Mouse (Mus musculus) liver, adult 2 months (tissue): ENCODE measurements around the gene Tceal5. TPM values are rescaled to one million over a fixed set of nuclear protein-coding genes. Genes with fewer than 3 reads are reported as not detected.

Experiments
- DNase-seq: peaks from one replicate; pipeline ENCODE4 v3.0.0-alpha.2; 2011; ENCODE audit warnings: low read depth, low spot score; ENCODE audit errors: extremely low read depth
- H3K27ac ChIP-seq: fragments of 200-500 bp; replicated peaks from 2 replicates; pipeline ENCODE4 v1.5.1; 2012; ENCODE audit warnings: low read depth, mild to moderate bottlenecking, control low read depth, inconsistent platforms, low read length; ENCODE audit not compliant: insufficient read depth
- H3K27me3 ChIP-seq: fragments of 200-500 bp; 2 replicates; pipeline ENCODE4 v1.6.1; 2012; ENCODE audit warnings: mild to moderate bottlenecking, moderate library complexity, low read length, inconsistent platforms; ENCODE audit not compliant: control insufficient read depth, insufficient read depth
- H3K36me3 ChIP-seq: fragments of 200-500 bp; 2 replicates; pipeline ENCODE4 v1.6.1; 2012; ENCODE audit warnings: low read length, inconsistent platforms; ENCODE audit not compliant: control insufficient read depth, insufficient read depth
- H3K4me1 ChIP-seq: fragments of 200-500 bp; 2 replicates; pipeline ENCODE4 v1.6.1; 2011; ENCODE audit warnings: low read length; ENCODE audit not compliant: control insufficient read depth, insufficient read depth
- H3K4me3 ChIP-seq: fragments of 200-500 bp; 2 replicates; pipeline ENCODE4 v1.5.1; 2011; ENCODE audit warnings: low read depth, mild to moderate bottlenecking, control low read depth, low read length, moderate library complexity; ENCODE audit not compliant: insufficient read depth
- H3K79me2 ChIP-seq: fragments of 200-500 bp; 2 replicates; pipeline ENCODE4 v1.6.1; 2012; ENCODE audit warnings: inconsistent platforms, mild to moderate bottlenecking, low read length, moderate library complexity; ENCODE audit not compliant: control insufficient read depth, insufficient read depth
- H3K9ac ChIP-seq: fragments of 200-500 bp; 2 replicates; pipeline ENCODE4 v1.6.1; 2012; ENCODE audit warnings: low read depth, mild to moderate bottlenecking, control low read depth, inconsistent platforms, low read length
- CTCF ChIP-seq: fragments of 200-500 bp; IDR thresholded peaks from 2 replicates; pipeline ENCODE4 v1.5.1; 2011; ENCODE audit warnings: low read depth, low read length, control low read depth
- POLR2A ChIP-seq: fragments of 200-500 bp; IDR thresholded peaks from 2 replicates; pipeline ENCODE4 v1.6.1; 2011; ENCODE audit warnings: low read length, control low read depth; ENCODE audit not compliant: insufficient read depth; ENCODE audit errors: extremely low read depth
- WGBS: fragments of 180-500 bp; shearing (Covaris S2); methylation state at CpG from one replicate; pipeline ENCODE4 v1.1.7; 2018; 5-methylcytosine and 5-hydroxymethylcytosine counted together
- polyA plus RNA-seq: library from polyadenylated mRNA; depleted of rRNA; stranded (reverse); fragments of >200 nt; gene quantifications from 2 replicates; pipeline ENCODE4 v1.2.3, GENCODE M21; 2012
- total RNA-seq: library from RNA; depleted of rRNA; stranded (reverse); fragments of >200 nt; gene quantifications from 2 replicates; pipeline ENCODE4 v1.2.3, GENCODE M21; 2014

Gene Tceal5
- total and polyA plus RNA-seq, 2 experiments, result 0.18 TPM; not detected in 1

DNA sequence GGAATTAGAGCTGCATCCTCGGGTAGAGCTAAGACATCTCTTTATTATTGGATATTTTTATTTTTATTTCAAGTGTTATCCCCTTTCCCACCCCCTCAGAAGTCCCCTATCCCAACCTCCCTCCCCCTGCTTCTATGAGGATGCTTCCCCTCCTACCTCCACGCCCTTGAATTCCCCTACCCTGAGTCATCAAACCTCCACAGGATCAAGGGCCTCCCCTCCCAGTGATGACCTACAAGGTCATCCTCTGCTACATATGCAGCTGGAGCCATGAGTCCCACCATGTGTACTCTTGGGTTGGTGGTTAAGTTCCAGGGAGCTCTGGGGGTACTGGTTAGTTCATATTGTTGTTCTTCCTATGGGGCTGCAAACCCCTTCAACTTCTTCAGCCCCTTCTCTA is 9.7 kb upstream of the Tceal5 start:
- TF ChIP-seq POLR2A (no peak), CTCF (no peak)
- H3K27me3 ChIP-seq, result no peaks in the 10 kb centered on the region
- no peaks in the 10 kb centered on the region for H3K79me2 ChIP-seq
- H3K9ac ChIP-seq, result no peak overlapping the region
- H3K27ac ChIP-seq, result no peak overlapping the region
- no peaks in the 10 kb centered on the region for H3K36me3 ChIP-seq
- H3K4me3 ChIP-seq, result no peak overlapping the region
- DNase-seq, result no peak
- no peaks in the 10 kb centered on the region for H3K4me1 ChIP-seq
- 79% methylated on average over 2 of the region's 2 CpGs for WGBS

GRCm38 (mm10) chrX:136204406-136204805 is 730 bp upstream of the Tceal5 start:
- H3K27ac ChIP-seq, result no peak overlapping the region
- no peak overlapping the region for H3K4me3 ChIP-seq
- peak; percentile 12 for DNase-seq
- no peak overlapping the region for H3K9ac ChIP-seq
- no peaks in the 10 kb centered on the region for H3K79me2 ChIP-seq
- 31% methylated on average over 6 of the region's 6 CpGs for WGBS
- peaks cover 4% of the 10 kb centered on the region; the same call in 1 of the 2 replicates for H3K4me1 ChIP-seq
- no peak for TF ChIP-seq POLR2A
- no peak for TF ChIP-seq CTCF
- H3K27me3 ChIP-seq, result no peaks in the 10 kb centered on the region
- H3K36me3 ChIP-seq, result no peaks in the 10 kb centered on the region

DNA sequence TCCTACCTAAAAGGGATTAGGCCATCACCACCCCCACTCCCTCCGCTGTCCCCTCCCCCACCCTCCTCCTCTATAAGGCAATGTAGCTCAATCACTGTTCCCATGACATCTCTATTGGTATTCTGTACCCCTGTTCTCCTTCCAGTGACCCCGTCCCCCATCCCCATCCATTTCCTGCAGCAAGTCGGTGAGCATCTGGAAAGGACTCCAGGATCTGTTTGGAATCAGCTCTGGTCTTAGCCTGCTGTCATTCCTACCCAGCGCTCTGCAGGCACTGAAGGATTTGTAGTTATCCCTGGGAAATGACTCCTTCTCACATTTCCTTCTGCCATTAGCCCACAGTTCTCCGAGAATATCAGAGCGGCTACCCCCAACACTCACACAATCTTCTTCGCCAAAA is 419 bp downstream of the Tceal5 start:
- H3K27ac ChIP-seq, result no peak overlapping the region
- no peak overlapping the region for H3K9ac ChIP-seq
- no peaks in the 10 kb centered on the region for H3K36me3 ChIP-seq
- DNase-seq, result no peak
- TF ChIP-seq CTCF (no peak), POLR2A (no peak)
- WGBS, result 7% methylated on average over 7 of the region's 7 CpGs
- peaks cover 4% of the 10 kb centered on the region; the same call in 1 of the 2 replicates for H3K4me1 ChIP-seq
- no peak overlapping the region for H3K4me3 ChIP-seq
- no peaks in the 10 kb centered on the region for H3K79me2 ChIP-seq
- H3K27me3 ChIP-seq, result no peaks in the 10 kb centered on the region

- peak; percentile 4 for DNase-seq
- H3K4me3 ChIP-seq, result no peak overlapping the region
Observed at GRCm38 (mm10) chrX:136196873-136197272, 6.8 kb downstream of the Tceal5 start.

GRCm38 (mm10) chrX:136195193-136195944 is 8.3 kb downstream of the Tceal5 start:
- WGBS, result 85% methylated on average over 16 of the region's 16 CpGs
- no peaks in the 10 kb centered on the region for H3K27me3 ChIP-seq

More at GRCm38 (mm10) chrX:136196873-136197272, 6.8 kb downstream of the Tceal5 start:
- Histone ChIP-seq H3K4me1 (no peaks in the 10 kb centered on the region), H3K36me3 (no peaks in the 10 kb centered on the region), H3K9ac (no peak overlapping the region), H3K79me2 (no peaks in the 10 kb centered on the region), H3K27ac (no peak overlapping the region), H3K27me3 (no peaks in the 10 kb centered on the region)
- WGBS, result 89% methylated on average over 1 of the region's 1 CpGs
- TF ChIP-seq POLR2A (no peak), CTCF (peak; percentile 24; the same call in 1 of the 2 replicates)

GRCm38 (mm10) chrX:136183107-136183506 is 20.6 kb downstream of the Tceal5 start:
- no peak for TF ChIP-seq POLR2A
- TF ChIP-seq CTCF, result no peak
- Histone ChIP-seq H3K9ac (no peak overlapping the region), H3K4me1 (no peaks in the 10 kb centered on the region), H3K4me3 (no peak overlapping the region), H3K27ac (no peak overlapping the region), H3K36me3 (no peaks in the 10 kb centered on the region), H3K27me3 (no peaks in the 10 kb centered on the region), H3K79me2 (no peaks in the 10 kb centered on the region)
- DNase-seq, result peak; percentile 68
- 22% methylated on average over 1 of the region's 1 CpGs for WGBS

More at GRCm38 (mm10) chrX:136195193-136195944, 8.3 kb downstream of the Tceal5 start:
- no peak overlapping the region for H3K9ac ChIP-seq
- DNase-seq, result no peak
- no peaks in the 10 kb centered on the region for H3K4me1 ChIP-seq
- H3K36me3 ChIP-seq, result no peaks in the 10 kb centered on the region
- H3K79me2 ChIP-seq, result no peaks in the 10 kb centered on the region
- no peak overlapping the region for H3K4me3 ChIP-seq
- H3K27ac ChIP-seq, result no peak overlapping the region
- TF ChIP-seq CTCF (no peak), POLR2A (no peak)
